Mouse (Mus musculus): ENCODE measurements at regions not wholly inside any gene's neighbourhood (a gene's known extent, or its start where the extent isn't known, plus 50 kb on each side); places are given as distances from the start of the nearest gene placed in this dataset.
"Not testable (repeated sequence)": the region's sequence is repeated elsewhere in the genome, so short reads cannot be mapped to it uniquely, and the experiment has no call there.

DNA sequence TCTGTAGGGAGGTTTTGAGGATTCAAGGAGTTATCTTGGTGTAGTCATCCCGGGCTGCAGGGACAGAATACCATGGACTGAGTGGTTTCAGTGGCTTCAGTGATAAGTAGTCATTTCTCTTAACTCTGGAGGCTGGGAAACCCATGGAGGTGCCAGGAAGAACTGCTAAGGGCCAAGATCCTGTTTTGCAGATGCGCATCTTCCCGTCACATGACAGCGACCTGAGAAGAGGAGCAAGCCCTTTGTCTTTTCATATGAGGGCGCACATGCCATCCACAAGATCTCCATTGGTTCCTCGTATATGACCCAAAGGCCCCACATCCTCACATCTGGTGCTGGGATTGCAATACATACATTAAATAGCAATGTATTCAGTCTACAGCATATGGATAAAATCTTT, 419.7 kb downstream of the Lrig3 start:
- in situ Hi-C loops (cut with MboI, MseI), result no loop called here

DNA sequence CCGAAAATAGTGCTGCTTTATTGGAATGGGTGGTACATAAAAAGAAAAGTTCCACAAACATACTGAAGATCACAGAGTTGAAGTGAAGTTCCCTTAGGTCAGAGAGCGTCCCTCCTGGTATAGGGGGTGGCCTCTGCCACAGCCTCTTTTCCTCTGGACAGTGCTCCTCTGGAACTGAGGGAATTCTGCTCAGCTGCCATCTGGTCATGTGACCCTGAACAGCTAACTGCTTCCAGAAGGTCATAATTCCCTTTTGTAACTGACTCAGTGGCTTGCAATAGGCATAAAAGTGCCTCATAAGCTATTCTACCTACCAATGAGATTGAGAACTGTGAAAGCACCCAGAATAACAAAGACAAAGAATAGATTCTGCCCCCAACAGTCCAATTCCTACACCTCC, 414.4 kb downstream of the Lrig3 start:
- in situ Hi-C loops (cut with MboI, MseI), result no loop called here

DNA sequence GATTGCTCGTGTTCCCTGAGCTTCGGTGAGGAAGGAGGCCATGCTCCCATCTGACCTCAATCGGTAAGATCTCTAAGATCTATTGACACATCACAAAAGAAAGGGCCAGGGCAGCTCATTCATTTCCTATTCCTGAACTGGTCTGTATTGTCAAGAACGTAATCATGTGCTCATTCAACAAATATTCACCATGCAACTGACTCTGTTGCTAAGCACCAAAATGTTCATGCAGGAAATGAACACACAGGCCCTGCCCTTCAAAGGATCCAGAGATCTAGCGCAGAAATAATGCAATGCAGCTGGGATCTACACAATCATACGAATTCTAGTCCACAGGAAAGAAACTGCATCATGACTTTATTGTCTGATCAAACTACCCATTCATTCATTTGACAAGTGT, 413.3 kb downstream of the Lrig3 start:
- in situ Hi-C loops (cut with MboI, MseI), result no loop called here

DNA sequence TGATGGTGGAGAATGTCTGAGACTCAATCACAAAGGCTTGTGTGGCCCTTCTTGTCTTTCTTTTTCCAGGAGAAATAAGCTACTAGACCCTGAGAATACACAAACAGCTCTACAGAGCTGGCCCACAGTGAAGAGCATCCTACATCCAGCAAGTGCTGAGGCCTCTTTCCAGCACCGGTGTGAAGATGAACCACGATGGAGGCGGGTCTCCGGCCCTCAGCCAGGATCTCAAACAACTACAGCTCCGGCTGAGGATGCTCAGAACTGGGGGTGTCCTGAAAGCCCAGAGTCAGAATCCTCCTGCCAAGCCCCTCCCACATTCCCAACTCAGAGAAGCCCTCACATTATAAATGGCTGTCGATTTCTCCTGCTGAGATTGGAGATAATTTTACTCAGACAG, 407.9 kb downstream of the Lrig3 start:
- in situ Hi-C loops (cut with MboI, MseI), result no loop called here

DNA sequence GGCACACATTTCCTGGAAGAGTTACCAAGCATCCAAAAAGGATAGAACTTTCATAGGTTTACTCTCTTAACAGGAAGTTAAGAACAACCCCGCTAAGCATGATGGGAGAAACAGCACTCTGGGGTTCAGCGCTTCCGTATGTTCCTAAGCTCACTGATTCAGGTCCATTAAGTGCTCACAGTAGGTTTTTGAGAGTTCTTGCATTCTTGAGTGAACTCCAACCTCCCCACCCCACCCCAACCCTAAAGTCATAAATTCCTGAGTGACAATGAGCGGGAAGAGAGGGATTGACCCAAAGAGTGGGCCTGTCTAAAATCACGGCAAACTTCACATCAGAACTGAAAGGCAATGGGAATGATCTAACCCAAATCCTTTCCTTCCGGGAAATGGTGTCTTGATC, 405.9 kb downstream of the Lrig3 start:
- in situ Hi-C loops (cut with MboI, MseI), result no loop called here

DNA sequence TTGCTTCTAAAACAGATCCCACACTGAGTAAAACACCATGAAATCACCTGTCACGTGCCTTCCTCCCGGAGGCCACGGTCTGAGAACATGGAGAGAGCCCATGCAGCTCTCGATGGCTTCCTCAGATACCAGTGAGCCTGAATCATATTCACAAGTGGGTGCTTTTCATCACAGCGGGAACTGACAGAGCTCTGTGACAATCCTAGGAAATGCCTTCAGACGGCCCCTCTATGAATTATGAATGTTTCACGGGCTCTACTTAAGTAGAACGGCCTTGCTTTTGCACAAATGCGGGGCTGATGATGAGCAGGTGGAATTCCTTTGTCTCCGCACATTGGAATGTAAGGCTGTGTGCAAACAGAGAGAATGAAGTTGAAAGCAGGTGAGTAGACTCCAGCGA, 383.1 kb downstream of the Lrig3 start:
- in situ Hi-C loops (cut with MboI, MseI), result no loop called here

- in situ Hi-C loops (cut with MboI, MseI), result no loop called here
Observed at GRCm38 (mm10) chr10:126337426-126337825, 371.5 kb downstream of the Lrig3 start.

DNA sequence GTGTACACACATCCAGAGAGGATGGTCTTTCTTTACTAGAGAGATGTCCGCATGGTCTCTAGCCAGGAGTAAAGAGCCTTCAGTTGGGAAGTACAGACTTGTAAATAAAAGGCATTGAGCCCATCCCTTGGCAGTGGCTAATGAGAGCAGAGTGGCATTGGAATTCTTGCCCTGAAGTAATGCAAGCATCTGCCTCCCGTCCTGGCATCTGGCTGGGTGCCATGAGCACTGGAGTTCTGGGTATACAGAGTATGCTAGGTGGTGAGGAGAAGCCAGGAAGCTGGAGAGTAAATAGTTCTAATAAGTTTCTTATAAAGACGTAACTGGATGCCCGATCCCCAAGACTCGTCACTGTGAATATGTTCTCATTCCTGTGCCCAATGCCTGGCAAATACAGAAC, 367.8 kb downstream of the Lrig3 start:
- in situ Hi-C loops (cut with MboI, MseI), result no loop called here

GRCm38 (mm10) chr10:126330305-126330969, 364.5 kb downstream of the Lrig3 start:
- in situ Hi-C loops (cut with MboI, MseI), result no loop called here

GRCm38 (mm10) chr10:126320831-126321230, 354.9 kb downstream of the Lrig3 start:
- in situ Hi-C loops (cut with MboI, MseI), result no loop called here

- in situ Hi-C loops (cut with MboI, MseI), result no loop called here
Observed at GRCm38 (mm10) chr10:126319795-126320194, 353.8 kb downstream of the Lrig3 start.

DNA sequence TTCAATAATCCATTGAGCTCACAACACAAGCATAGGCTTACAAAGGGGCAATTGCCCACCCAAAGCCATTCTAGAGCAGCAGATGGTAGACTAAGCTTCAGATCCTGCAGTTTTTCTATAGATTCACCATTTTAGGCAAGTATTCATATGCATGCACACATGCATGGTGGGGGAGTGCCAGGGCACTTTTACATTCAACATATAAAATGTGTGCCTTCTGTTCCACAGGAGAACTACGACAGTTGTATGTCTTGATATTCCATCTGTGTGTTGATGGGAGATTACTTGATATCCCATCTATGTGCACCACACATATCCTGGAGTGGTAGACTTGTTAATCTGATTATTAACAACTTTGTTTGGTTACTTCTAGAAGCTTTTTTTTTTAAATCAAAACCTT, 334.0 kb downstream of the Lrig3 start:
- in situ Hi-C loops (cut with MboI, MseI), result no loop called here

DNA sequence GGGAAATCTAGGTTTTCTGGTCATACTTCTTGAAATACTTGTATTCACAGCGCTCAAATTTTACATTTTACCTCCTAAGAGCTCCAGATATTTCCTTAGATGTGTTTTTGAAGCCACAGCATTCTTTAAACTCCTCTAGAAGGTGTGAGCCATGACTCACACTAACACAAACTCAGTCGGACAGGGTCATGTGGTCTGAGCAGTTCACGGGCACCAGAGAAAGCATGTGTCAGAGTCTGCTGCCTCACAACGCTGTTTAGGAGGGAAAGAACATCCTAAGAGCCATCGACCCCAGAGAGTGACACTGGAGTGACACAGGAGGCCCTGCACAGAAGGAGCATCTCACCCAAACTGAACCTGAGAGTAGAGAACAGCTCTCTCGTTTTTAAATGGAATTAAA, 332.2 kb downstream of the Lrig3 start:
- in situ Hi-C loops (cut with MboI, MseI), result no loop called here

DNA sequence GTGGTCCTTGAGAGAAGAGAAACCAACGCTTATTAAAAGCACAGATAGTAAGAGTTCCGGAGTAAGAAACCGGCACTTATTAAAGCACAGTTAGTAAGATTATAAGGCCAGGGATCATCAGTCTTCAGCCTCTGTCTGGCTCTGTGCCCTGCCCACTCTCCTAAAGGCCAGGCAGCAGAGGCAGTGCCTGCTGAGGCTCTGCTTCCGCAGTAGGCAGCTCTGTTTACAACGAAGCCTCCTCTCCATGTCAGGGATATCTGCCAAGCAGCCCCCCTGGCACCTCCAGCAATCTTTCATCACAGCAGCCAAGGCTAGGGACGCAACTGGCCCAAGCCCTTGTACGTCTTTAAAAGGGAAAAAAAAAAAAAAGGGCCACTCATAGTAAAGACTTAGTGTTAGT, 329.9 kb downstream of the Lrig3 start:
- in situ Hi-C loops (cut with MboI, MseI), result no loop called here

- in situ Hi-C loops (cut with MboI, MseI), result no loop called here
Observed at GRCm38 (mm10) chr10:126291765-126292164, 325.8 kb downstream of the Lrig3 start.

GRCm38 (mm10) chr10:126285096-126285495, 319.1 kb downstream of the Lrig3 start:
- in situ Hi-C loops (cut with MboI, MseI), result not testable (repeated sequence)

DNA sequence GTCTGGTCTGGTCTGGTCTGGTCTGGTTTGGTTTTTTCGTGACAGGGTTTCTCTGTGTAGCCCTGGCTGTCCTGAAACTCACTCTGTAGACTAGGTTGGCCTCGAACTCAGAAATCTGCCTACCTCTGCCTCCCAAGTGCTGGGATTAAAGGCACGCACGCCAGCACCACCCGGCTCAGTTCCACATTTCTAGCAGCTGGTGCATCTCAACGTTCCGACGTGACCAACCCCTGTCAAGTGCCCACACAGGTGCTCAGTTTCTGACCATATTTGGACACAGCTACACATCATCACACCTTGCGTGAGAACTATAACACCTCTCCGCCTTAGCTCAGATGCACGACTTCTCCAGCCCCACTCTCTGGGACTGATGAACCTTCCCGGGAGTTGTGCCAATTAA, 304.4 kb downstream of the Lrig3 start:
- in situ Hi-C loops (cut with MboI, MseI), result no loop called here

- in situ Hi-C loops (cut with MboI, MseI), result no loop called here
Observed at GRCm38 (mm10) chr10:126267321-126267998, 301.5 kb downstream of the Lrig3 start.

DNA sequence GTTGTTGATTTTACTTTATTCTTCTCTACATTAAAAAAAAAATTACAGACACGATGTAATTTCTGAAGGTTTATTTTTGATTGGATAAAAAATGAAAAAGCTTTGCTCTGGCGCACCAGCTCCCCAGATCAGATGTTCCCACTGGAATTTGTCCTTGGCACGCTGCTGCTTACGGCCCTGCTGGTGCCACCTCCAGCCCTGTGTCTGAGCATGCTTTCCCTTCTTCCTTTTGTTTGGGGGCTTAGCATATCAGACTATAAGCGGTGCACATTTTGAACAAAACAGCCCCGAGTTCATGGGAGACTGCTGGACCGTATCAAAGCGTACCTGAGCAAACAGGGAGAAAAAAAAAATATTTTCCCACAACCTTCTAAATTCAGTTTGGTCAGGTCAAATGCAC, 291.2 kb downstream of the Lrig3 start:
- in situ Hi-C loops (cut with MboI, MseI), result no loop called here

- in situ Hi-C loops (cut with MboI, MseI), result no loop called here
Observed at GRCm38 (mm10) chr10:126254198-126254597, 288.2 kb downstream of the Lrig3 start.

GRCm38 (mm10) chr10:126249176-126249575, 283.2 kb downstream of the Lrig3 start:
- in situ Hi-C loops (cut with MboI, MseI), result no loop called here

DNA sequence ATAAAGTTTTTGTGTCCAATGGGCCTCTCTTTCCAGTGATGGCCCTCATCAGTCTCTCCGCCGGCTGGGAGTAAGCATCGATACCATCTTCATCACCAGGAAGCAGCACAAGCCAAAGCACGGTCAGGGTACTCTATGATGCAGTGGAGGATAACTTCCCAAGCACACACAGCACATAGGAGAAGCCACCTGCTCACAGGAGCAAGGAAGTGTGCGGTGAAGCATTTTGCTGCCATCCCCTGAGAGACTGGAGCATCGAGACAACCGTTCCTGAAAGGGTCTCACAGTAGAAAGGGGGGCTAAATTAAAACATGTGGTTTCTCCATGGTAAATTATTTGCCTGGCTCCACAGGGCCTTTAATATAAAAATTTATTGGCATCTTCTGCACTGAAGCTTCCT, 277.1 kb downstream of the Lrig3 start:
- in situ Hi-C loops (cut with MboI, MseI), result no loop called here

GRCm38 (mm10) chr10:126239536-126239935, 273.6 kb downstream of the Lrig3 start:
- in situ Hi-C loops (cut with MboI, MseI), result no loop called here
